In genomic region chr12:38779186-38779777, GRCm38 (mm10) we compare ENCODE assay signal across 8 mouse cellular contexts. TPM values are rescaled to one million over a fixed set of nuclear protein-coding genes. Genes with fewer than 3 reads are reported as not detected.
A peak's percentile ranks its signal among the peaks of the same experiment; 100 is the strongest.
DNase-seq lines count a peak whose midpoint lies in the region; ATAC-seq and TF ChIP-seq lines count a peak whose summit lies in the region.

Gene Etv1, plus strand, starts transcription at chr12:38779380.

- H3K9me3 ChIP-seq in hindbrain, embryonic 15.5 days, result no peaks in the 10 kb centered on the region

- no peaks in the 10 kb centered on the region for H3K4me1 ChIP-seq in cerebellum, adult 2 months (ENCODE audit: control insufficient read depth, insufficient read depth, low read length)
- H3K4me1 ChIP-seq in hindbrain, embryonic 15.5 days (replicated peaks), result peaks cover 17% of the 10 kb centered on the region

- TF ChIP-seq POLR2A in cerebellum, adult 2 months (IDR thresholded peaks at IDR 0.05; ENCODE audit: borderline replicate concordance, insufficient read depth, low read length), result no peak

- peak; percentile 58 for DNase-seq in WW6 (ENCODE audit: low read depth, low spot score)
- peak; percentile 57 to 70 for DNase-seq in cerebellum, adult 2 months
- peak; percentile 27 for DNase-seq in gastrocnemius, postnatal 10 days
- peak; percentile 15 to 31 for DNase-seq in left cerebral cortex, postnatal 14 days (ENCODE audit: low spot score in 2 of 2)
- peak; percentile 36 to 46 for DNase-seq in right cerebral cortex, postnatal 10 days (ENCODE audit: low spot score in 2 of 2)

- H3K36me3 ChIP-seq in hindbrain, embryonic 15.5 days, result no peaks in the 10 kb centered on the region

- ATAC-seq in hindbrain, embryonic 15.5 days (ENCODE audit: low FRiP score, low read depth), result peak; percentile 46
- ATAC-seq in megakaryocyte, adult 5-6 weeks (ENCODE audit: poor library complexity, severe bottlenecking), result peak; percentile 55
- no peak; the same call in 1 of the 2 replicates for ATAC-seq in erythroid progenitor cell, adult 5-6 weeks (replicated peaks; ENCODE audit: low FRiP score, poor library complexity, severe bottlenecking)

- H3K9ac ChIP-seq in hindbrain, embryonic 15.5 days, result peak within 1 kb of the TSS; percentile 50

- under 1% methylated on average over 20 of the region's 20 CpGs for WGBS in cerebellum, adult 2 months
- WGBS in hindbrain, embryonic 15.5 days, result under 1% methylated on average over 20 of the region's 20 CpGs

- H3K4me3 ChIP-seq in cerebellum, adult 2 months (replicated peaks; ENCODE audit: insufficient read depth, low read depth, low read length), result peak within 1 kb of the TSS; percentile 95
- H3K4me3 ChIP-seq in hindbrain, embryonic 15.5 days, result peak within 1 kb of the TSS; percentile 67

- H3K27me3 ChIP-seq in cerebellum, adult 2 months (ENCODE audit: control insufficient read depth, insufficient read depth, low read length), result no peaks in the 10 kb centered on the region
- H3K27me3 ChIP-seq in hindbrain, embryonic 15.5 days, result 0 out of 2 replicates have a peak, but pooled peaks cover 3% of the 10 kb centered on the region

- intact Hi-C loops in left cerebral cortex, postnatal 14 days (cut with DNase I), result loop anchor here (5.0 kb wide), 2 partner anchors 437 to 637 kb away; no protein-coding TSS in a partner anchor

- TF ChIP-seq CTCF in cerebellum, adult 2 months (IDR thresholded peaks at IDR 0.05; ENCODE audit: borderline replicate concordance, insufficient read depth, low read depth, low read length), result no peak

- H3K4me2 ChIP-seq in hindbrain, embryonic 15.5 days, result peak within 1 kb of the TSS; percentile 98

- H3K27ac ChIP-seq in cerebellum, adult 2 months (ENCODE audit: insufficient read depth, low read length), result peak within 1 kb of the TSS; percentile 94
- peak within 1 kb of the TSS; percentile 80 for H3K27ac ChIP-seq in hindbrain, embryonic 15.5 days (replicated peaks)

RNA-seq across cellular contexts. Expression of gene Etv1, which starts in this region (rescaled TPM):
- polyA plus RNA-seq in cerebellum, adult 2 months (2012; rRNA removed), result 134 and 167 TPM in 2 replicates
- total RNA-seq in gastrocnemius, postnatal 10 days (2021), result 1 to 10 TPM; 8.5 to 8.6 TPM
- 23.6 and 32.5 TPM in 2 replicates for polyA plus RNA-seq in hindbrain, embryonic 15.5 days (2015; fragmentation: Nextera tagmentation; extraction: Ambion mirVana)
- total RNA-seq in left cerebral cortex, postnatal 14 days (2021), result 10 to 100 TPM; 72.6 TPM
- total RNA-seq in megakaryocyte, adult 5-6 weeks (2015), result 1.1 and 1.6 TPM in 2 replicates
- total RNA-seq in megakaryocyte, adult 5-6 weeks (2017), result 0.59 and 2.5 TPM in 2 replicates
- total RNA-seq in erythroid progenitor cell, adult 5-6 weeks (2015; ENCODE audit: low replicate concordance), result 0.42 TPM in 1 of 2 replicates, not detected in the other
- total RNA-seq in erythroid progenitor cell, adult 5-6 weeks (2017; ENCODE audit: low replicate concordance), result 0.51 and 1.6 TPM in 2 replicates

Comparison
In these comparisons a context has a peak if more than half of its experiments do, and no peak if none do; other contexts are left out.
1. RNA of gene Etv1 (total RNA-seq): 72.6 TPM in left cerebral cortex, postnatal 14 days; 8.5 to 8.6 TPM in gastrocnemius, postnatal 10 days, 0.42 to 1.6 TPM in erythroid progenitor cell, adult 5-6 weeks and 0.59 to 2.5 TPM in megakaryocyte, adult 5-6 weeks; every median in the first group is over 4 times any median in the second.
2. Peak in every context shown above with its lines, with median percentiles within 50 percentile points of each other: DNase-seq.